Mouse (Mus musculus) MEL (cell line): ENCODE data around the gene Gsg1l. TPM values are rescaled to one million over a fixed set of nuclear protein-coding genes. Genes with fewer than 3 reads are reported as not detected.

ENCODE experiments used
- DNase-seq: peaks from one replicate; pipeline ENCODE4 v3.0.0; 2011; ENCODE audit warnings: low read depth, low spot score
- H3K27ac ChIP-seq: 2 replicates; pipeline ENCODE4 v1.5.1; 2012; ENCODE audit warnings: low read depth, mild to moderate bottlenecking, control low read depth, low read length, moderate library complexity; ENCODE audit not compliant: control insufficient read depth
- H3K27me3 ChIP-seq, 2 experiments: fragments of 150-350 bp in 1 of 2; sonication (generic) in 1 of 2; 2 replicates each; pipeline ENCODE4 v1.6.1; 2012; ENCODE audit warnings: low read length in 2 of 2, mild to moderate bottlenecking in 2 of 2, improper control_type of control experiment in 1 of 2, moderate library complexity in 1 of 2; ENCODE audit not compliant: insufficient read depth in 2 of 2, control insufficient read depth in 1 of 2
- H3K36me3 ChIP-seq, 2 experiments: 2 replicates each; pipeline ENCODE4 v1.6.1; 2012 to 2014; ENCODE audit warnings: low read length in 2 of 2, improper control_type of control experiment in 1 of 2, inconsistent platforms in 1 of 2, mild to moderate bottlenecking in 1 of 2; ENCODE audit not compliant: insufficient read depth in 2 of 2, control insufficient read depth in 1 of 2
- H3K4me1 ChIP-seq, 2 experiments: fragments of 150-350 bp in 1 of 2; sonication (generic) in 1 of 2; 2 replicates each; pipeline ENCODE4 v1.6.1; 2012; ENCODE audit warnings: low read length in 2 of 2, improper control_type of control experiment in 1 of 2, mild to moderate bottlenecking in 1 of 2; ENCODE audit not compliant: insufficient read depth in 2 of 2, control insufficient read depth in 1 of 2
- H3K4me3 ChIP-seq, 2 experiments: fragments of 150-350 bp in 1 of 2; sonication (generic) in 1 of 2; 2 replicates each; pipeline ENCODE4 v1.5.1; 2012; ENCODE audit warnings: low read depth in 2 of 2, low read length in 2 of 2, mild to moderate bottlenecking in 2 of 2, moderate library complexity in 2 of 2, control low read depth in 1 of 2, improper control_type of control experiment in 1 of 2; ENCODE audit not compliant: control insufficient read depth in 1 of 2, insufficient read depth in 1 of 2
- H3K79me2 ChIP-seq: 2 replicates; pipeline ENCODE4 v1.6.1; 2012; ENCODE audit warnings: mild to moderate bottlenecking, low read length, moderate library complexity; ENCODE audit not compliant: control insufficient read depth, poor library complexity, insufficient read depth
- H3K9ac ChIP-seq: 2 replicates; pipeline ENCODE4 v1.6.1; 2012; ENCODE audit warnings: low read depth, mild to moderate bottlenecking, control low read depth, low read length, moderate library complexity; ENCODE audit not compliant: control insufficient read depth, poor library complexity, severe bottlenecking
- H3K9me3 ChIP-seq: fragments of 150-350 bp; sonication (generic); replicated peaks from 2 replicates; pipeline ENCODE4 v1.6.1; 2012; ENCODE audit warnings: mild to moderate bottlenecking, low read length, improper control_type of control experiment, moderate library complexity; ENCODE audit not compliant: insufficient read depth
- BHLHE40 ChIP-seq: IDR thresholded peaks from 2 replicates; pipeline ENCODE4 v1.6.1; 2012; ENCODE audit warnings: low read depth, mild to moderate bottlenecking, inconsistent platforms, low read length, improper control_type of control experiment, borderline replicate concordance
- CHD1 ChIP-seq: IDR thresholded peaks from 2 replicates; pipeline ENCODE4 v1.6.1; 2012; ENCODE audit warnings: low read depth, mild to moderate bottlenecking, inconsistent platforms, low read length, improper control_type of control experiment
- CTCF ChIP-seq, 3 experiments: IDR thresholded peaks in 2 of 3; conservative IDR thresholded peaks in 1 of 3; 2 replicates each; pipeline ENCODE4 v1.5.1; 2011 to 2012; ENCODE audit warnings: low read length in 3 of 3, low read depth in 2 of 3, mild to moderate bottlenecking in 2 of 3, improper control_type of control experiment in 1 of 3, inconsistent platforms in 1 of 3, mixed read lengths in 1 of 3, moderate library complexity in 1 of 3; ENCODE audit not compliant: control insufficient read depth in 1 of 3, insufficient read depth in 1 of 3, poor library complexity in 1 of 3, severe bottlenecking in 1 of 3
- EP300 ChIP-seq, 2 experiments: IDR thresholded peaks; 2 replicates each; pipeline ENCODE4 v1.6.1; 2011; ENCODE audit warnings: improper control_type of control experiment in 2 of 2, low read length in 2 of 2, low read depth in 1 of 2, mild to moderate bottlenecking in 1 of 2
- GABPA ChIP-seq: IDR thresholded peaks from 2 replicates; pipeline ENCODE4 v1.6.1; 2012; ENCODE audit warnings: low read depth, mild to moderate bottlenecking, inconsistent platforms, low read length, improper control_type of control experiment, moderate library complexity
- MAFK ChIP-seq: IDR thresholded peaks from 2 replicates; pipeline ENCODE4 v1.6.1; 2011; ENCODE audit warnings: low read depth, mild to moderate bottlenecking, low read length, improper control_type of control experiment, borderline replicate concordance
- MYB ChIP-seq: IDR thresholded peaks from 2 replicates; pipeline ENCODE4 v1.6.1; 2011; ENCODE audit warnings: mild to moderate bottlenecking, low read depth, low read length, improper control_type of control experiment
- MYC ChIP-seq: IDR thresholded peaks from 2 replicates; pipeline ENCODE4 v1.6.1; 2011; ENCODE audit warnings: low read depth, mild to moderate bottlenecking, low read length, improper control_type of control experiment, moderate library complexity
- NELFE ChIP-seq: IDR thresholded peaks from 2 replicates; pipeline ENCODE4 v1.6.1; 2011; ENCODE audit warnings: low read depth, low read length, improper control_type of control experiment
- NRF1 ChIP-seq: IDR thresholded peaks from 2 replicates; pipeline ENCODE4 v1.6.1; 2014; ENCODE audit warnings: low read depth, mild to moderate bottlenecking, inconsistent platforms, low read length, improper control_type of control experiment, moderate library complexity; ENCODE audit not compliant: poor library complexity, insufficient read depth, severe bottlenecking
- POLR2AphosphoS2 ChIP-seq: IDR thresholded peaks from 2 replicates; pipeline ENCODE4 v1.6.1; 2011; ENCODE audit warnings: low read length, improper control_type of control experiment
- SMC3 ChIP-seq: IDR thresholded peaks from 2 replicates; pipeline ENCODE4 v1.6.1; 2011; ENCODE audit warnings: low read depth, low read length, improper control_type of control experiment
- TAL1 ChIP-seq: IDR thresholded peaks from 2 replicates; pipeline ENCODE4 v1.6.1; 2012; ENCODE audit warnings: mild to moderate bottlenecking, inconsistent platforms, low read length, moderate library complexity, mixed read lengths
- TCF12 ChIP-seq: IDR thresholded peaks from 2 replicates; pipeline ENCODE4 v1.6.1; 2014; ENCODE audit warnings: low read depth, mild to moderate bottlenecking, inconsistent platforms, low read length, improper control_type of control experiment, moderate library complexity
- ZC3H11A ChIP-seq: IDR thresholded peaks from 2 replicates; pipeline ENCODE4 v1.6.1; 2012; ENCODE audit warnings: low read depth, mild to moderate bottlenecking, inconsistent platforms, low read length, improper control_type of control experiment
- ZKSCAN1 ChIP-seq: IDR thresholded peaks from 2 replicates; pipeline ENCODE4 v1.6.1; 2012; ENCODE audit warnings: low read depth, mild to moderate bottlenecking, inconsistent platforms, low read length, improper control_type of control experiment, moderate library complexity
- ZNF384 ChIP-seq: IDR thresholded peaks from 2 replicates; pipeline ENCODE4 v1.6.1; 2012; ENCODE audit warnings: low read depth, mild to moderate bottlenecking, inconsistent platforms, low read length, improper control_type of control experiment
- polyA plus RNA-seq, 2 experiments: library from polyadenylated mRNA; stranded (reverse) in 1 of 2; unstranded in 1 of 2; fragments of >175 nt in 1 of 2; fragments of >200 nt in 1 of 2; gene quantifications; 2 replicates each; pipeline versions ENCODE4 v1.2.1 to v1.2.4; 2012; ENCODE audit warnings: low replicate concordance in 2 of 2, low read depth in 1 of 2; ENCODE audit not compliant: insufficient read length in 2 of 2, insufficient read depth in 1 of 2, missing spikeins in 1 of 2
- total RNA-seq: library from RNA; depleted of rRNA; stranded (reverse); fragments of 300-350 nt; gene quantifications from 2 replicates; pipeline ENCODE4 v1.2.3, GENCODE M21; 2012

Gene Gsg1l
- total and polyA plus RNA-seq, 3 experiments, result not detected

- no peaks in the 10 kb centered on the region for H3K27me3 ChIP-seq
- H3K9me3 ChIP-seq, result no peaks in the 10 kb centered on the region
- peaks cover 20 to 45% of the 10 kb centered on the region in 2 experiments for H3K4me1 ChIP-seq
- H3K36me3 ChIP-seq, result peaks cover 0 to 40% of the 10 kb centered on the region in 2 experiments; a peak in 2 of 4 replicates
- TF ChIP-seq POLR2AphosphoS2 (no peak), ZNF384 (peak; percentile 43; the same call in 1 of the 2 replicates)
- TF ChIP-seq, all 39 proteins: peak for 1
- peak; percentile 16 for DNase-seq
- peak overlapping the region; percentile 24; the same call in 1 of the 2 replicates for H3K9ac ChIP-seq
- peak overlapping the region; percentile 97 for H3K27ac ChIP-seq
- H3K4me3 ChIP-seq, result no peak overlapping the region
- H3K79me2 ChIP-seq, result no peaks in the 10 kb centered on the region
Observed at GRCm38 (mm10) chr7:126038366-126039246, 43.6 kb downstream of the Gsg1l start.

- Histone ChIP-seq H3K9me3 (no peaks in the 10 kb centered on the region), H3K27me3 (no peaks in the 10 kb centered on the region)
- no peak for DNase-seq
- TF ChIP-seq ZC3H11A (no peak), BHLHE40 (no peak)
- TF ChIP-seq, all 39 proteins: peak for 0
- Histone ChIP-seq H3K4me1 (peaks cover 8 to 16% of the 10 kb centered on the region in 2 experiments), H3K36me3 (peaks cover 0 to 16% of the 10 kb centered on the region in 2 experiments; a peak in 2 of 4 replicates), H3K4me3 (no peak overlapping the region), H3K79me2 (no peaks in the 10 kb centered on the region), H3K9ac (no peak overlapping the region), H3K27ac (no peak overlapping the region)
Observed at GRCm38 (mm10) chr7:126035332-126035731, 46.9 kb downstream of the Gsg1l start.

- H3K36me3 ChIP-seq, result no peaks in the 10 kb centered on the region
- DNase-seq, result no peak
- H3K27me3 ChIP-seq, result peaks cover 0 to 5% of the 10 kb centered on the region in 2 experiments; a peak in 2 of 4 replicates
- H3K9ac ChIP-seq, result no peak overlapping the region
- H3K79me2 ChIP-seq, result no peaks in the 10 kb centered on the region
- H3K27ac ChIP-seq, result no peak overlapping the region
- H3K4me3 ChIP-seq, result no peak overlapping the region
- no peaks in the 10 kb centered on the region for H3K9me3 ChIP-seq
- H3K4me1 ChIP-seq, result no peaks in the 10 kb centered on the region
- TF ChIP-seq ZKSCAN1, result no peak
- no peak for TF ChIP-seq EP300 (IDR thresholded peaks at IDR 0.05; ENCODE audit: low read depth in 1 of 2, low read length in 2 of 2)
- no peak for TF ChIP-seq TAL1
- TF ChIP-seq CHD1, result no peak
- no peak for TF ChIP-seq NELFE
- no peak for TF ChIP-seq ZC3H11A
- TF ChIP-seq MAFK, result no peak
- TF ChIP-seq NRF1, result no peak
- TF ChIP-seq TCF12, result no peak
- TF ChIP-seq CTCF (IDR thresholded peaks at IDR 0.05 in 2 of 3, conservative IDR thresholded peaks at IDR 0.05 in 1 of 3; ENCODE audit: control insufficient read depth in 1 of 3, insufficient read depth in 1 of 3, low read depth in 2 of 3, low read length in 3 of 3, poor library complexity in 1 of 3, severe bottlenecking in 1 of 3), result no peak
- no peak for TF ChIP-seq MYB
- TF ChIP-seq ZNF384, result no peak
- no peak for TF ChIP-seq SMC3
- TF ChIP-seq MYC, result no peak
- TF ChIP-seq GABPA, result no peak
Observed at GRCm38 (mm10) chr7:126032776-126033209, 49.4 kb downstream of the Gsg1l start.
